Mouse (Mus musculus): ENCODE measurements around the gene Tspan5.
A peak's percentile ranks its signal among the peaks of the same experiment; 100 is the strongest.

The Tspan5 gene

GRCm38 (mm10) chr3:138845820-138846219 lies 103.8 kb downstream of the Tspan5 start:
- DNase-seq (ENCODE audit: low read depth, low spot score), result no peak

- DNase-seq (ENCODE audit: low read depth, low spot score), result no peak
Observed at GRCm38 (mm10) chr3:138847809-138848208, 105.8 kb downstream of the Tspan5 start.

- DNase-seq (ENCODE audit: low read depth, low spot score), result no peak
Observed at GRCm38 (mm10) chr3:138849755-138850301, 107.8 kb downstream of the Tspan5 start.

GRCm38 (mm10) chr3:138851876-138852275 lies 109.9 kb downstream of the Tspan5 start:
- DNase-seq (ENCODE audit: low read depth, low spot score), result no peak

- DNase-seq (ENCODE audit: low read depth, low spot score), result no peak
Observed at GRCm38 (mm10) chr3:138852982-138853689, 111.1 kb downstream of the Tspan5 start.

GRCm38 (mm10) chr3:138853996-138854836 lies 112.2 kb downstream of the Tspan5 start:
- DNase-seq (ENCODE audit: low read depth, low spot score), result peak; percentile 79

GRCm38 (mm10) chr3:138855387-138855786 lies 113.4 kb downstream of the Tspan5 start:
- no peak for DNase-seq (ENCODE audit: low read depth, low spot score)

GRCm38 (mm10) chr3:138856946-138857345 lies 115.0 kb downstream of the Tspan5 start:
- DNase-seq (ENCODE audit: low read depth, low spot score), result no peak

- no peak for DNase-seq (ENCODE audit: low read depth, low spot score)
Observed at GRCm38 (mm10) chr3:138857805-138858546, 116.0 kb downstream of the Tspan5 start.

GRCm38 (mm10) chr3:138858649-138859048 lies 116.7 kb downstream of the Tspan5 start:
- no peak for DNase-seq (ENCODE audit: low read depth, low spot score)

GRCm38 (mm10) chr3:138859166-138859565 lies 117.2 kb downstream of the Tspan5 start:
- no peak for DNase-seq (ENCODE audit: low read depth, low spot score)

- no peak for DNase-seq (ENCODE audit: low read depth, low spot score)
Observed at GRCm38 (mm10) chr3:138859666-138860065, 117.7 kb downstream of the Tspan5 start.

GRCm38 (mm10) chr3:138860257-138860760 lies 118.3 kb downstream of the Tspan5 start:
- DNase-seq (ENCODE audit: low read depth, low spot score), result no peak

GRCm38 (mm10) chr3:138861032-138861431 lies 119.0 kb downstream of the Tspan5 start:
- peak; percentile 81 for DNase-seq (ENCODE audit: low read depth, low spot score)

GRCm38 (mm10) chr3:138861589-138861988 lies 119.6 kb downstream of the Tspan5 start:
- DNase-seq (ENCODE audit: low read depth, low spot score), result no peak

- no peak for DNase-seq (ENCODE audit: low read depth, low spot score)
Observed at GRCm38 (mm10) chr3:138864166-138864648, 122.2 kb downstream of the Tspan5 start.

- DNase-seq (ENCODE audit: low read depth, low spot score), result no peak
Observed at GRCm38 (mm10) chr3:138865271-138865670, 123.3 kb downstream of the Tspan5 start.

GRCm38 (mm10) chr3:138867149-138867848 lies 125.3 kb downstream of the Tspan5 start:
- no peak for DNase-seq (ENCODE audit: low read depth, low spot score)

GRCm38 (mm10) chr3:138868409-138868808 lies 126.4 kb downstream of the Tspan5 start:
- no peak for DNase-seq (ENCODE audit: low read depth, low spot score)

- no peak for DNase-seq (ENCODE audit: low read depth, low spot score)
Observed at GRCm38 (mm10) chr3:138875282-138875681, 133.3 kb downstream of the Tspan5 start.

GRCm38 (mm10) chr3:138875936-138876335 lies 133.9 kb downstream of the Tspan5 start:
- DNase-seq (ENCODE audit: low read depth, low spot score), result no peak

All from telencephalon, adult 2 months (tissue).